Mouse (Mus musculus) forebrain, embryonic 14.5 days (tissue): ENCODE data around the gene Mfap4. TPM values are rescaled to one million over a fixed set of nuclear protein-coding genes. Genes with fewer than 3 reads are reported as not detected.

Experiments used
- polyA plus RNA-seq: library from polyadenylated mRNA; unstranded; fragments of >200 nt; fragmentation: Nextera tagmentation; extraction: Ambion mirVana; gene quantifications from 2 replicates; pipeline ENCODE4 v1.2.1, GENCODE M21; 2014

The Mfap4 gene
- polyA plus RNA-seq, 1 experiment from 2014 or later: 65.7 TPM

Other genes with a start within 250 kb of the Mfap4 start
- 30.2 and 31.8 TPM in 2 replicates for gene Aldh3a2, start 218.0 kb upstream of the Mfap4 start, polyA plus RNA-seq
- gene Slc47a2, start 142.6 kb upstream of the Mfap4 start, polyA plus RNA-seq: not detected in 2 replicates
- gene Slc47a1, start 107.1 kb upstream of the Mfap4 start, polyA plus RNA-seq: 0.14 TPM in 1 of 2 replicates, not detected in the other
- gene Rnf112, start 31.3 kb upstream of the Mfap4 start, polyA plus RNA-seq: 6.9 and 10.3 TPM in 2 replicates
- gene Mapk7, start 9.0 kb downstream of the Mfap4 start, polyA plus RNA-seq: 59.0 and 75.8 TPM in 2 replicates
- gene B9d1, start 19.7 kb downstream of the Mfap4 start, polyA plus RNA-seq: 38.9 and 55.5 TPM in 2 replicates
- 54.3 and 72.2 TPM in 2 replicates for gene Epn2, start 94.3 kb downstream of the Mfap4 start, polyA plus RNA-seq
- 5.6 and 7.7 TPM in 2 replicates for gene Grap, start 167.8 kb downstream of the Mfap4 start, polyA plus RNA-seq
- 0.19 and 0.25 TPM in 2 replicates for gene Fam83g, start 198.7 kb downstream of the Mfap4 start, polyA plus RNA-seq
- not detected in 2 replicates for gene Slc5a10, start 235.4 kb downstream of the Mfap4 start, polyA plus RNA-seq